Mouse (Mus musculus) ES-E14 (cell line): ENCODE data around the gene Kl. TPM values are rescaled to one million over a fixed set of nuclear protein-coding genes. Genes with fewer than 3 reads are reported as not detected.

Source experiments
- DNase-seq: peaks from one replicate; pipeline ENCODE4 v3.0.0-alpha.2; 2013; ENCODE audit warnings: low read depth, low spot score
- H3K27ac ChIP-seq: 2 replicates; pipeline ENCODE4 v1.5.1; 2012; ENCODE audit warnings: low read depth, mild to moderate bottlenecking, low read length, moderate library complexity, mixed read lengths; ENCODE audit not compliant: poor library complexity, insufficient read depth, severe bottlenecking
- H3K36me3 ChIP-seq: 2 replicates; pipeline ENCODE4 v1.6.1; 2012; ENCODE audit warnings: mild to moderate bottlenecking, low read length, moderate library complexity, mixed read lengths; ENCODE audit not compliant: control insufficient read depth, poor library complexity, insufficient read depth, severe bottlenecking
- H3K4me1 ChIP-seq, 2 experiments: fragments of 150-350 bp in 1 of 2; sonication (generic) in 1 of 2; 2 replicates each; pipeline ENCODE4 v1.6.1; 2012; ENCODE audit warnings: low read length in 2 of 2, mild to moderate bottlenecking in 1 of 2, mixed read lengths in 1 of 2; ENCODE audit not compliant: control insufficient read depth in 2 of 2, insufficient read depth in 2 of 2, poor library complexity in 1 of 2
- H3K4me3 ChIP-seq, 2 experiments: fragments of 150-350 bp in 1 of 2; sonication (generic) in 1 of 2; 2 replicates each; pipeline ENCODE4 v1.5.1; 2012; ENCODE audit warnings: low read length in 2 of 2, low read depth in 1 of 2, mild to moderate bottlenecking in 1 of 2, mixed read lengths in 1 of 2; ENCODE audit not compliant: insufficient read depth in 1 of 2, poor library complexity in 1 of 2, severe bottlenecking in 1 of 2
- H3K9ac ChIP-seq: 2 replicates; pipeline ENCODE4 v1.6.1; 2012; ENCODE audit warnings: low read depth, mild to moderate bottlenecking, low read length, mixed read lengths; ENCODE audit not compliant: poor library complexity, insufficient read depth, severe bottlenecking
- H3K9me3 ChIP-seq: fragments of 150-350 bp; sonication (generic); 2 replicates; pipeline ENCODE4 v1.6.1; 2012; ENCODE audit warnings: low read depth, mild to moderate bottlenecking, low read length; ENCODE audit not compliant: control insufficient read depth, insufficient read depth
- CHD2 ChIP-seq: IDR thresholded peaks from 2 replicates; pipeline ENCODE4 v1.6.1; 2014; ENCODE audit warnings: mild to moderate bottlenecking, low read depth, low read length, inconsistent platforms
- HCFC1 ChIP-seq: IDR thresholded peaks from 2 replicates; pipeline ENCODE4 v1.6.1; 2012; ENCODE audit warnings: low read length, inconsistent platforms, borderline replicate concordance; ENCODE audit not compliant: insufficient read depth
- MAFK ChIP-seq: IDR thresholded peaks from 2 replicates; pipeline ENCODE4 v1.6.1; 2014; ENCODE audit warnings: mild to moderate bottlenecking, low read depth, low read length, inconsistent platforms; ENCODE audit not compliant: insufficient read depth
- ZC3H11A ChIP-seq: IDR thresholded peaks from 2 replicates; pipeline ENCODE4 v1.6.1; 2012; ENCODE audit warnings: low read depth, mild to moderate bottlenecking, inconsistent platforms, low read length, borderline replicate concordance
- ZNF384 ChIP-seq: IDR thresholded peaks from 2 replicates; pipeline ENCODE4 v1.6.1; 2012; ENCODE audit warnings: low read depth, low read length, inconsistent platforms
- in situ Hi-C, 2 experiments: fragments of 600-800 bp; cut with MboI; formaldehyde crosslinking; loops; one replicate each; pipeline ENCODE4 v1.15.1; 2025; ENCODE audit warnings: low sequenced_read_pairs in 2 of 2, inconsistent platforms in 1 of 2; ENCODE audit not compliant: unreplicated experiment in 2 of 2
- total RNA-seq: library from RNA; depleted of rRNA; stranded (reverse); fragments of 300-350 nt; gene quantifications from 2 replicates; pipeline ENCODE4 v1.2.3, GENCODE M21; 2012

Gene Kl
- total RNA-seq, 1 experiment: 0.09 TPM

DNA sequence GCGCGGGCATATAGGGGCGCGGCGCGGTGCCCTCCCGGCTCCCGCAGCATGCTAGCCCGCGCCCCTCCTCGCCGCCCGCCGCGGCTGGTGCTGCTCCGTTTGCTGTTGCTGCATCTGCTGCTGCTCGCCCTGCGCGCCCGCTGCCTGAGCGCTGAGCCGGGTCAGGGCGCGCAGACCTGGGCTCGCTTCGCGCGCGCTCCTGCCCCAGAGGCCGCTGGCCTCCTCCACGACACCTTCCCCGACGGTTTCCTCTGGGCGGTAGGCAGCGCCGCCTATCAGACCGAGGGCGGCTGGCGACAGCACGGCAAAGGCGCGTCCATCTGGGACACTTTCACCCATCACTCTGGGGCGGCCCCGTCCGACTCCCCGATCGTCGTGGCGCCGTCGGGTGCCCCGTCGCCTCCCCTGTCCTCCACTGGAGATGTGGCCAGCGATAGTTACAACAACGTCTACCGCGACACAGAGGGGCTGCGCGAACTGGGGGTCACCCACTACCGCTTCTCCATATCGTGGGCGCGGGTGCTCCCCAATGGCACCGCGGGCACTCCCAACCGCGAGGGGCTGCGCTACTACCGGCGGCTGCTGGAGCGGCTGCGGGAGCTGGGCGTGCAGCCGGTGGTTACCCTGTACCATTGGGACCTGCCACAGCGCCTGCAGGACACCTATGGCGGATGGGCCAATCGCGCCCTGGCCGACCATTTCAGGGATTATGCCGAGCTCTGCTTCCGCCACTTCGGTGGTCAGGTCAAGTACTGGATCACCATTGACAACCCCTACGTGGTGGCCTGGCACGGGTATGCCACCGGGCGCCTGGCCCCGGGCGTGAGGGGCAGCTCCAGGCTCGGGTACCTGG lies 488 bp downstream of the Kl start:
- H3K9me3 ChIP-seq: no peaks in the 10 kb centered on the region
- no peak for DNase-seq
- peaks cover 0 to 5% of the 10 kb centered on the region in 2 experiments; a peak in 1 of 4 replicates for H3K4me1 ChIP-seq
- in situ Hi-C loops: no loop called here
- peak overlapping the region; percentile 57 to 66 for H3K4me3 ChIP-seq
- H3K27ac ChIP-seq: no peak overlapping the region
- peak overlapping the region; percentile 9; the same call in 1 of the 2 replicates for H3K9ac ChIP-seq
- TF ChIP-seq CHD2 (no peak), MAFK (no peak), ZNF384 (no peak)
- no peaks in the 10 kb centered on the region for H3K36me3 ChIP-seq

DNA sequence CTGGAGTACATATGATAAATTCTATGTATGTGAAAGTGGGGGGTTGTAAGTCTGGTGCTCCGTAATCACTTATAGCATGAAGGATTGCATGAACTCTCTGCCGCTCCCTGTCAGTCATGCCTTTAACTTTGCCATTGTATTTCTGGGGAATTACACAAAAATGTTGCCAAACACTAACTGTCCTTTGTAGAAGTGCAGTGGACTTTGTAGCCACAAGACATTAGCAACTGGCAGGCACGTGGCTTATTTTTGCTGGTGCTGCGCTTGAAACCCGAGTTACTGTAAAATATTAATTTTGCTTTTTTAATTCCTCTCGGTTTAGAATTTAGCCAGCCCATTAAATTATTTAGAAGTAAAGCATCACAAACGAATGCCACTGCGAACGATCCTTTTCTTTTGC lies 2.4 kb downstream of the Kl start:
- no peak for DNase-seq
- Histone ChIP-seq H3K27ac (no peak overlapping the region), H3K9me3 (no peaks in the 10 kb centered on the region), H3K9ac (no peak overlapping the region), H3K4me1 (peaks cover 0 to 3% of the 10 kb centered on the region in 2 experiments; a peak in 1 of 4 replicates), H3K4me3 (no peak overlapping the region), H3K36me3 (no peaks in the 10 kb centered on the region)
- in situ Hi-C loops: no loop called here
- TF ChIP-seq MAFK (no peak), ZC3H11A (no peak), ZNF384 (no peak), HCFC1 (no peak), CHD2 (no peak)

DNA sequence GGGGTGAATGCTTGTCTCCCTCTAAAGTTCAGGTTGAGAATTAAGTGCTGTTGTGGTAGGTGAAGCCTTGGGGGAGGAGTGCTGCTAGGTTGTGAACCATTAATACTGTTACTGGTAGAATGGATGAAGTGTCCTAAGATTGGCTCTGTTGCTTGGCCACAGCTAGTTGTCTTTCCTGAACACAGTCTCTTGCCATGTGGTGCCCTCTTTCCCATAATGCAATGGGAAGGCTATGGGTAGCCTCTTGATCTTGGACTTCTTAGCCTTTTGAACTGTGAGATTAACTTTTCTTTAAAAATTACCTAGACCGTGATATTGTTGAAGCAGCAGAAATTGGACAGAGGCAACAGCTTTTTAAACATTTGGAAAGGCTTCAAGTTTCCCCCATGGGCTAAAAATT lies 7.5 kb downstream of the Kl start:
- DNase-seq: no peak
- Histone ChIP-seq H3K9me3 (no peaks in the 10 kb centered on the region), H3K4me3 (no peak overlapping the region), H3K9ac (no peak overlapping the region), H3K4me1 (peaks cover 0 to 2% of the 10 kb centered on the region in 2 experiments; a peak in 3 of 4 replicates), H3K27ac (no peak overlapping the region), H3K36me3 (no peaks in the 10 kb centered on the region)
- no peak for TF ChIP-seq HCFC1
- TF ChIP-seq MAFK: no peak
- TF ChIP-seq CHD2: no peak
- TF ChIP-seq ZNF384: no peak
- no peak for TF ChIP-seq ZC3H11A
- in situ Hi-C loops: no loop called here

DNA sequence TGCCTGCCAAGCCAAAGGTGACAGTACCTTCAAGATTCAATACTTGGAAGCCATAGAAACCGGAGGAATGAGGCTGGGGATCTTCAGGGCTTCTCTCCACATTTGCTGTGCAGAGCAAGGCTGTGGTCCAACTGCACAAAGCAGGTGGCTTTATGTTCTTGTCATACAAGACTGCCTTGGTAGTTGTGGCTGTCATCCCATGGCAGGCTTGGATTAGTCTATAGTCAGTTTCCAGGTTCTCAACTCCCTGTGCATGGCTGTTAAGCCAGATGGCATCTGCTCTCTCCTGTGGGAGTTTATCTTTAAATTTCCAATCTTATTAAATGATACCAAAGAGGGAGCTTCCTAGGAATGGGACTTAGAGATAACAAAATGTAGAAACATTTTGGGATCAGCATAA lies 9.2 kb downstream of the Kl start:
- Histone ChIP-seq H3K9me3 (no peaks in the 10 kb centered on the region), H3K27ac (no peak overlapping the region), H3K9ac (no peak overlapping the region), H3K4me3 (no peak overlapping the region), H3K4me1 (peaks cover 0 to 2% of the 10 kb centered on the region in 2 experiments; a peak in 3 of 4 replicates), H3K36me3 (no peaks in the 10 kb centered on the region)
- DNase-seq: no peak
- in situ Hi-C loops: no loop called here
- TF ChIP-seq ZC3H11A: no peak
- TF ChIP-seq MAFK: no peak
- TF ChIP-seq ZNF384: no peak
- no peak for TF ChIP-seq HCFC1
- TF ChIP-seq CHD2: no peak

DNA sequence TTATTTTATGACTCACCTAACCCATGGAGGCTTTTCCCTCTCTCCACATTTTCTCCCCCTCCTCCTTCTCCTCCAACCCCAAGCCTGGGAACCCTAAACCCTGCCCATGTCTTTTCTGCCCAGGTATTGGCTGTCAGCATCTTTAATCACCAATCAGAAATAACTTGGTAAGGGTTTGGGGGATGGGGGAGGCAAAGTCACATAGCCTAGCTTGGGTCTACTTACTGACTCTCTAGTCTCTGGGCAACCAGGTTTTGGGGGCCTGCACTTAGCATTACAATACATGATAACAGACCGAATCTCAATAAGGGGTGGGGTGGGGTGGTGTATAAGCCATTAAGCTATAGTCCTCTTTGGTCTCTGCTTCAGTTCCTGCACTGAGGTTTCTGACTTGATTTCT lies 10.3 kb downstream of the Kl start:
- DNase-seq: no peak
- Histone ChIP-seq H3K9ac (no peak overlapping the region), H3K9me3 (no peaks in the 10 kb centered on the region), H3K4me3 (no peak overlapping the region), H3K4me1 (peaks cover 0 to 2% of the 10 kb centered on the region in 2 experiments; a peak in 3 of 4 replicates), H3K36me3 (no peaks in the 10 kb centered on the region), H3K27ac (no peak overlapping the region)
- in situ Hi-C loops: no loop called here
- TF ChIP-seq ZC3H11A (no peak), HCFC1 (no peak), ZNF384 (no peak), CHD2 (no peak; the same call in 1 of the 2 replicates), MAFK (no peak)
